Mouse (Mus musculus) monocyte, adult 2 months (primary cell): Measurements from ENCODE around the gene Tmem207.
"Not testable (repeated sequence)": the region's sequence is repeated elsewhere in the genome, so short reads cannot be mapped to it uniquely, and the experiment has no call there.

Experiments
- DNase-seq, 2 experiments: peaks; one replicate each; pipeline ENCODE4 v3.0.0; 2022; ENCODE audit warnings: low spot score in 2 of 2, low read depth in 1 of 2

Tmem207 gene

GRCm38 (mm10) chr16:26526669-26527068, at the start of gene Tmem207:
Gene Tmem207, minus strand, starts transcription at chr16:26526769.
- no peak for DNase-seq

- no peak for DNase-seq
Observed at GRCm38 (mm10) chr16:26574173-26574572, 47.6 kb upstream of the Tmem207 start.

GRCm38 (mm10) chr16:26571836-26572235, 45.3 kb upstream of the Tmem207 start:
- no peak for DNase-seq

- DNase-seq = no peak
Observed at GRCm38 (mm10) chr16:26569387-26569978, 42.9 kb upstream of the Tmem207 start.

- DNase-seq = no peak
Observed at GRCm38 (mm10) chr16:26562771-26563170, 36.2 kb upstream of the Tmem207 start.

- DNase-seq = no peak
Observed at GRCm38 (mm10) chr16:26561743-26562142, 35.2 kb upstream of the Tmem207 start.

- DNase-seq = no peak
Observed at GRCm38 (mm10) chr16:26558797-26559196, 32.2 kb upstream of the Tmem207 start.

- DNase-seq = no peak
Observed at GRCm38 (mm10) chr16:26552234-26552633, 25.7 kb upstream of the Tmem207 start.

- DNase-seq = no peak
Observed at GRCm38 (mm10) chr16:26549221-26549620, 22.7 kb upstream of the Tmem207 start.

- no peak for DNase-seq
Observed at GRCm38 (mm10) chr16:26546879-26547206, 20.3 kb upstream of the Tmem207 start.

- no peak for DNase-seq
Observed at GRCm38 (mm10) chr16:26546170-26546878, 19.8 kb upstream of the Tmem207 start.

- DNase-seq = no peak
Observed at GRCm38 (mm10) chr16:26532287-26532686, 5.7 kb upstream of the Tmem207 start.

- DNase-seq = no peak
Observed at GRCm38 (mm10) chr16:26530451-26530850, 3.9 kb upstream of the Tmem207 start.

GRCm38 (mm10) chr16:26527931-26528666, 1.5 kb upstream of the Tmem207 start:
- no peak for DNase-seq

- no peak for DNase-seq
Observed at GRCm38 (mm10) chr16:26525832-26526231, 737 bp downstream of the Tmem207 start.

GRCm38 (mm10) chr16:26519596-26519995, 7.0 kb downstream of the Tmem207 start:
- no peak for DNase-seq

GRCm38 (mm10) chr16:26504961-26505360, 21.6 kb downstream of the Tmem207 start:
- no peak for DNase-seq

- no peak for DNase-seq
Observed at GRCm38 (mm10) chr16:26500738-26501137, 25.8 kb downstream of the Tmem207 start.

- DNase-seq = not testable (repeated sequence)
Observed at GRCm38 (mm10) chr16:26499705-26500104, 26.9 kb downstream of the Tmem207 start.

- no peak for DNase-seq
Observed at GRCm38 (mm10) chr16:26495721-26496120, 30.8 kb downstream of the Tmem207 start.

GRCm38 (mm10) chr16:26471254-26471653, 55.3 kb downstream of the Tmem207 start:
- no peak for DNase-seq

- no peak for DNase-seq
Observed at GRCm38 (mm10) chr16:26466535-26466934, 60.0 kb downstream of the Tmem207 start.
